Mouse (Mus musculus) midbrain, embryonic 11.5 days (tissue): ENCODE data around the gene Cbx4. TPM values are rescaled to one million over a fixed set of nuclear protein-coding genes. Genes with fewer than 3 reads are reported as not detected.

Source experiments
- ATAC-seq: fragments of 200-750 bp; cut with Nextera tagmentation; 2 replicates; pipeline ENCODE4 v1.8.0; 2017; ENCODE audit warnings: moderate TSS enrichment, moderate library complexity; ENCODE audit not compliant: low FRiP score
- DNase-seq: peaks from one replicate; pipeline ENCODE4 v3.0.0; 2015; ENCODE audit warnings: low spot score; ENCODE audit errors: missing footprints
- H3K27ac ChIP-seq: fragments of 300-500 bp; sonication (generic); 2 replicates; pipeline ENCODE4 v1.5.1; 2014; ENCODE audit warnings: low read depth, low read length
- H3K27me3 ChIP-seq: fragments of 300-500 bp; sonication (generic); 2 replicates; pipeline ENCODE4 v1.6.1; 2014; ENCODE audit warnings: mild to moderate bottlenecking, low read length, moderate library complexity, mixed read lengths; ENCODE audit not compliant: control insufficient read depth, insufficient read depth
- H3K36me3 ChIP-seq: fragments of 300-500 bp; sonication (generic); 2 replicates; pipeline ENCODE4 v1.6.1; 2014; ENCODE audit warnings: mild to moderate bottlenecking, low read length, moderate library complexity, mixed read lengths; ENCODE audit not compliant: control insufficient read depth, insufficient read depth
- H3K4me1 ChIP-seq: fragments of 300-500 bp; sonication (generic); 2 replicates; pipeline ENCODE4 v1.6.1; 2014; ENCODE audit warnings: low read length; ENCODE audit not compliant: control insufficient read depth, insufficient read depth
- H3K4me2 ChIP-seq: fragments of 300-500 bp; sonication (generic); 2 replicates; pipeline ENCODE4 v1.6.1; 2014; ENCODE audit warnings: mild to moderate bottlenecking, moderate library complexity
- H3K4me3 ChIP-seq: fragments of 300-500 bp; sonication (generic); 2 replicates; pipeline ENCODE4 v1.5.1; 2014; ENCODE audit warnings: low read depth, low read length
- H3K9ac ChIP-seq: fragments of 300-500 bp; sonication (generic); 2 replicates; pipeline ENCODE4 v1.6.1; 2014; ENCODE audit warnings: low read length
- H3K9me3 ChIP-seq: fragments of 300-500 bp; sonication (generic); 2 replicates; pipeline ENCODE4 v1.6.1; 2016; ENCODE audit warnings: low read length; ENCODE audit not compliant: control insufficient read depth
- WGBS: fragments of 180-500 bp; shearing (Covaris S2); extraction: QIAGEN DNeasy Blood & Tissue Kit; methylation state at CpG from one replicate; pipeline ENCODE4 v1.1.7; 2014; 5-methylcytosine and 5-hydroxymethylcytosine counted together
- polyA plus RNA-seq: library from polyadenylated mRNA; unstranded; fragments of >200 nt; fragmentation: Nextera tagmentation; extraction: Ambion mirVana; gene quantifications from 2 replicates; pipeline ENCODE4 v1.2.1, GENCODE M21; 2014

Cbx4 gene
- polyA plus RNA-seq, 1 experiment from 2014 or later, result 6.3 TPM

DNA sequence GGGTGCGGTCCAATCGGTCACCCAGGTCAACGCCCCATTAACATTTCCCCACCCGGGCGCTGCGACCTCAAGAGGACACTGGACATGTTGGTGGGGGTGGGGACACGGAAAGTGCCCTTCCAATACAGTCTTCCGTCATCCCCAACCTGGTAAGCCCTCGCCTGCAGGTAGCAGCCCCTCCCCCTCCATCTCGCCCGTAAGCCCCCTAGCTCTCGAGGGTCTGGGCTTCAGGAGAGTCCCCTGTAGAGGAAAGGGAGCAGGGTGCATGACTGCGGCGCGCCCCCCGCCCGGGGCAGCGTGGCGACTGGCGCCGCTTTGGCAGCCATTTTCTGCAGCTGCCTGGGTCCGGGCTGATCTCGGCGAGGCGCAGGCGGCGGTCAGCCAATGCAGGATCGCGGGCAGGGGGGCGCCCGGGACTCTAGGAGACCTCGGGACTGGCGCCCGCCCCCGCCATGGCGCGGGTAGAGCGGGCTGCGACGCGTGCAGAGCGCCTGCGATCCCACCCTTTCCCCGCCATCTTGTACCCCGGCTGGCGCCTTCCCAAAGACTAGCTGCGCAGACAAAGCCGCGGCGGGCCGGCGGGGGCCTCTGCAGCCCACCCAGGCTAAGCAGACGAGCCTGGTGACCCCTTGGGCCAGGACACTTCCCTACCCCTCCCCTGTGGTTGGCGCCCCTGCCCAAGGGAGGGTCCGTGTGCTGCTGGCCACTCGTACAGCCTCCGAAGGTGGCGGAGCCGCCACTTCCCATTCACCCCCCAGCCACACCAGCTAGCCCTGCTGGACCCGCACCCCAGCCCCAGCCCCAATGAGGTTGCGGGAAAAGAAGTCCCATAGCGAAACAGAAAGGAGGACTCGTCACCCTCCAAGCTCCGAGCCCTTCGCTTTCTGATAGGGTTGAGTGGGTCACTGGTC is 29.5 kb downstream of the Cbx4 start:
- Histone ChIP-seq H3K9ac (peak overlapping the region; percentile 99), H3K9me3 (no peaks in the 10 kb centered on the region), H3K4me1 (peaks cover 40% of the 10 kb centered on the region), H3K27me3 (peaks cover 81% of the 10 kb centered on the region), H3K4me2 (peak overlapping the region; percentile 98), H3K36me3 (no peaks in the 10 kb centered on the region), H3K27ac (peak overlapping the region; percentile 44; the same call in 1 of the 2 replicates), H3K4me3 (peak overlapping the region; percentile 54)
- peak; percentile 97 for DNase-seq
- WGBS, result under 1% methylated on average over 62 of the region's 65 CpGs
- peak; percentile 35 for ATAC-seq

DNA sequence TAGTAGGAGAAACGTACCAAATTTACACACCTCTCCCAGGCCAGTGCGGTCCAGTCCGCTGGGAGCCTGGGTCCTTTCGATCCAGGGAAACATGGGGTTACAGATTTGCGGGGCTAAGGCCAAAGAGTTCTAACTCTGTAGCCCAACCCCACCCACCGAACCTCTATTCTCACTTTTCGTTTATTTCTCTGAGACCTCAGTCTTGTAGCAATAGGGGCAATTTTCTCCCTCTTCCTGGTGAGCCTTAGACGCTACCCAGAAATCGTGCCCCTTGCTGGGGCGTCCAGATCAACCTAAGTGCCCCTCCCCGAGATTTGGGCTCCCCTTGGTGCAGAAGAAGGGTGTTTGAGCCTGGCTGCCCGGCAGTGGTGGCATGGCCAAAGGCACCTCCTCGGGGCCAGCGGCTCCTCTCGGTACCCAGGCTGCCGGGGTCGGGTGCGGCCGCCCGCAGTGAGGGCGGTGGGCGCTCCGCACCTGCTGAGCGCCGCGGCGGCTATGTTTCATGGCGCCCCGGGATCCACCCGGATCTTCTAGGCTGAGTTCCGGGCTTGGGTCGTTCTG is 30.4 kb downstream of the Cbx4 start:
- peaks cover 40% of the 10 kb centered on the region for H3K4me1 ChIP-seq
- under 1% methylated on average over 32 of the region's 32 CpGs for WGBS
- H3K27ac ChIP-seq, result no peak overlapping the region
- peak overlapping the region; percentile 98 for H3K4me2 ChIP-seq
- H3K36me3 ChIP-seq, result no peaks in the 10 kb centered on the region
- H3K9me3 ChIP-seq, result no peaks in the 10 kb centered on the region
- ATAC-seq, result no peak
- DNase-seq, result peak; percentile 92
- H3K4me3 ChIP-seq, result peak overlapping the region; percentile 54
- H3K27me3 ChIP-seq, result peaks cover 90% of the 10 kb centered on the region
- peak overlapping the region; percentile 27; the same call in 1 of the 2 replicates for H3K9ac ChIP-seq

DNA sequence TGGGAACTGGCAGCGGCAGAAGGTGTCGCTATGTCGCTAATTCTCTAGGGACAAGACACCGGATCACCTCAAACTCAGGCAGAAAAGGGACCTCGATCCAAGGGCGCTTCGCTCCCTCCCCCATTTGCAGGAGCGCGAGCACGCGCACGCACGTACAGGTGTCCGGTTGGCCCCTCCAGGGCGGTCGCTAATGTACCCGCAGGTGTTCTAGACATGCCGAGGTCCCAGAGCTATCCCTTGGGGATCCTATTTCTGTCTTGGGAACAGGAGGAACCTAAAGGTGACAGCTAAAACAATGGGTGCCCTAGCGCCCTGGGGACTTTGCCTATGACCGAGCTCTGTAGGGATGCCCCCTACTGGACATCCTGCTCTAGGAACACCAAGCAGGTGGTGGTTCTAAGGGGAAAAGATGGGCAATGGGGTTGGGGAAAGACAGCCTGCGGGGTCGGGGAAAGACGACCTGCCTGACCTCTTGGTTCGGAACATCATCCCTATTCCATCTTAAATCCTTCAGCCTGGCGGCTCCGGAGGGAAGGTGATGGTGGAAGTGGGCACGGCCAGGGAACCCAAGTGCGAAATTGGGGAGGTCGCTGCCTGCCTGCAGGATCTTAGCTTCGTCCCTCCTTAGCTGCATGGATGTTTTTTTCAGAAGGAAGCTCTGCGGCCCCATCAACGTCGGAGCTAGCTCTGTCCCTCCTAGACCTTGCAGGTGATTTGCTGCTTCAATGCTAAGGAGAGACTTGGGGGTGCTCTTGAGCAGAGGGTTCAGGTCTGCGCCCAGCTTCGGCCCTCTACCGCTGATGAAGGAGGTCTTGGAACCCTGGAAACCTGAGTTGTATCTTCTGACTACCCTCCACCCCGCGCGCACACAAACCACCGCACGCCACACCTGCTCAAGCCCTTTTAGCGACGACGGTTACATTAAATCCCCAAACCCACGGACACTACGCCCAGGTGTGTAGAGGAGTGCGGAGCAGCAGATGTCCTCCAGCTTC is 31.4 kb downstream of the Cbx4 start:
- no peak overlapping the region; the same call in 1 of the 2 replicates for H3K27ac ChIP-seq
- ATAC-seq, result no peak

DNA sequence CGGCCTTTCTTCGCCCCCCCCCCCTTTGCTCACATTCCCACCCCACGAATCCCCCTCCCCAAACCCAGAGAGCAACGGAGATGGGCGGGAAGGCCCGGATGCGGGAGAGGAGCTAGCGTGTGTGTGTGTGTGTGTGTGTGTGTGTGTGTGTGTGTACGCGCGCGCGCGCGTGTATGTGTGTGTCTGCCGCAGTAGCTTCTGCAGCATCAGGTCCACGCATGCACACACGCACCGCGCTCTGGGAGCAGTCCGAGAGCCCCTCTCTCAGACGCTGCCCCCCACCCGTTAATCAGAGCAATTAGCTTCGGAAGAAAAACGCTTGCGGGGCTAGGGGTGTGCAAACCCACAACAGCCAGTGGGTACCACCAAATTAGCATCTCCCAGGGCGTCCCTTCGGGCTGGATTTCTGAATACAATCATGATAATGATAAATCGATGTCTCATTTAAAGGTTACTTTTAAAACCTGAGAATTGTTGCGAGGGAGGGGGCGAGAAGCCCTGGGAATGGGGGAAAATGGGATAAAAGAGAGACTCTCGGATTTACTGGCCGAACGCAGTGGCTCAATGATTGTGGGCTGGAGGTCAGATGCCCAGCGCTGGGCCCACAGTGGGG is 32.2 kb downstream of the Cbx4 start:
- DNase-seq, result peak; percentile 97
- H3K36me3 ChIP-seq, result no peaks in the 10 kb centered on the region
- H3K9me3 ChIP-seq, result no peaks in the 10 kb centered on the region
- peak overlapping the region; percentile 59; the same call in 1 of the 2 replicates for H3K27ac ChIP-seq
- H3K9ac ChIP-seq, result peak overlapping the region; percentile 49
- WGBS, result 1% methylated on average over 34 of the region's 35 CpGs
- H3K4me1 ChIP-seq, result peaks cover 40% of the 10 kb centered on the region
- H3K27me3 ChIP-seq, result peaks cover 91% of the 10 kb centered on the region
- peak; percentile 25; the same call in 1 of the 2 replicates for ATAC-seq
- H3K4me2 ChIP-seq, result peak overlapping the region; percentile 57
- peak overlapping the region; percentile 29 for H3K4me3 ChIP-seq

More for the DNA sequence above, 31.4 kb downstream of the Cbx4 start:
- H3K4me3 ChIP-seq, result peak overlapping the region; percentile 29
- WGBS, result 3% methylated on average over 47 of the region's 47 CpGs
- peaks cover 40% of the 10 kb centered on the region for H3K4me1 ChIP-seq
- H3K4me2 ChIP-seq, result peak overlapping the region; percentile 57
- H3K9me3 ChIP-seq, result no peaks in the 10 kb centered on the region
- peaks cover 91% of the 10 kb centered on the region for H3K27me3 ChIP-seq
- DNase-seq, result peak; percentile 93
- peak overlapping the region; percentile 49; the same call in 1 of the 2 replicates for H3K9ac ChIP-seq
- H3K36me3 ChIP-seq, result no peaks in the 10 kb centered on the region

DNA sequence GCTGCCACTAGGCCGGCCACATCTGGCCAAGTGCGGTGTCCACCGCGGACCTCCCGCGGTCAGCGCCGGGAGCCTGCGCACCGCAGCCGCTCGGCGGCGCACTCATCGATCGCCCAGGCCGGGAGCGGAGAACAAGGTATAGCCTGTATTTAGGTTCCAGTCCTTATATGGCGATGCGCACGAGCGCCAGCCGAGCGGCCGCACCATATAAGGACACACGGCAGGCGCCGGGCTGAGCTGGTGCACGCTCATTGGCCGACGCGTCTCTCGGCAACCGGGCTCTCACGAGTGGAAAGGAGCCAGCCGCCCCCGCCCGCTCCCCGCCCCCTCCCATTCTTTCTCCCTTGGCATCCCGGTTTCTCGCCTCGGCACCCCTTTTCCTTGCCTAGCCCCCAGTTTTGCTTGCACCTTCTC is 32.8 kb downstream of the Cbx4 start:
- Histone ChIP-seq H3K27me3 (peaks cover 91% of the 10 kb centered on the region), H3K4me3 (peak overlapping the region; percentile 29), H3K4me1 (peaks cover 37% of the 10 kb centered on the region), H3K27ac (no peak overlapping the region; the same call in 1 of the 2 replicates), H3K36me3 (no peaks in the 10 kb centered on the region), H3K9ac (peak overlapping the region; percentile 49), H3K9me3 (no peaks in the 10 kb centered on the region), H3K4me2 (peak overlapping the region; percentile 57)
- 0% methylated on average over 41 of the region's 42 CpGs for WGBS
- DNase-seq (peak; percentile 98), ATAC-seq (peak; percentile 89)

DNA sequence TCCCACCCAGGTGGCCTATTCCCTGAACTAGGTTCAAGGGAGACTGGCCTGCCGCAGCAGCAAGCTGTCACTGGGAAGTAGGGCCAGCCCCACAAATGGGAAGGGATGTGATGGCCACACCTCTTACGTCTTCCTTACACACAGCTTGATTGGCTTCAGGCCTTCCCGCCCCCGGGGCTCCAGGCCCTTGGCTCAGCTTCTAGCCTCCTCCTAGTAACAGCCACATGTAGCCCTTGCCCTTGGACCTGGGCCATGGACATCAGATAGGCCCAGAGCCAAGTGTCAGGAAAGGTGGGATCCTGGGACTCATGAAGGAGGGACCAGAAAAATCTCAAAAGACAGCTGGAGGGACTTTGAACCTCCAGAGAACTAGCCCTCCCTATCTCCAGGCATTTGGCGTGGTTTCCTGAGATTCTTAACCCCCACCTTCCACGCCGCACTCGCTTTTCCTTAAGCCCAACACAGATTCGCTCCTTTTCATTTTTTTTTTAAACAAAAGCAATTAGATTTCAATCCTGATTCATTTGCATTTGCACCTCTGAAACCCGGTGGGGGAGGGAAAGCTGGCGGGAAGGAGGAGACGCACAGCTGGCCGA is 33.3 kb downstream of the Cbx4 start:
- H3K36me3 ChIP-seq, result no peaks in the 10 kb centered on the region
- WGBS, result under 1% methylated on average over 13 of the region's 13 CpGs
- no peak overlapping the region for H3K9ac ChIP-seq
- no peaks in the 10 kb centered on the region for H3K9me3 ChIP-seq
- no peak overlapping the region; the same call in 1 of the 2 replicates for H3K27ac ChIP-seq
- DNase-seq (no peak), ATAC-seq (peak; percentile 19; the same call in 1 of the 2 replicates)
- H3K27me3 ChIP-seq, result peaks cover 91% of the 10 kb centered on the region
- H3K4me3 ChIP-seq, result peak overlapping the region; percentile 29
- H3K4me2 ChIP-seq, result peak overlapping the region; percentile 57
- peaks cover 37% of the 10 kb centered on the region for H3K4me1 ChIP-seq

DNA sequence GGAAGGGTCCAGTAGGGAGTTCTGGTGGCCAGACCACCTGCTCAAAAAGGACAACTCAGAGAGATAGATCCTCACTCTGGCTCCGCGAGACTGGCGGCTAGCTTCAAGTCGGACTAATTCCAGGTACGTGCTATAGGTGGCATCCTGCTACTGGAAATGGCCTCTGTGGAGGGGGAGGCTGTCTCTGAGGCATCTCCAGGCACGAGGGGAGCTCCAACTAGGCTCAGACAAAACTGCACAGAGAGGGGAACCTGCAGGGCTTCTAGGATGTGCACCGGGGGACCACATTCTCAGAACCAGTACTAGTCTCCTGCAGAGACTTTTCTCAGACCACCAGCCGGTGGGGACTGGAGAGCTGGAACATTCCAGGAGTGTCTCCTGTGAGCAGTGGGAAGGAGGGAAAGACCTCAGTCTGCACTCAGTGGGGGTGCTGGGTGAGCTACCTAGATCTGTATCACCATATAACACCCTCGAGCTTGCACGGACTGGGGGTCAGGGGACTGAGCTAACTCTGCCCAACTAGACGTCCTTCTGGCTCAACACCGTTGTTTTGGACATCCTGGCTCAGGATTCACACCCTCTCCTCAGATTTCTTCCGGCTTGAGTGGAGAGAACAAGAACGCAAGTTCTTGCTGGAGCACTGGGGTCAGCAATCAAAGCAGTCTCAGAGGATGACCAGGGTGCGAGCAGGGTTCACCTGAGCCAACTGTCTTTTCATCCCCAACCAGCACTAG is 33.9 kb downstream of the Cbx4 start:
- Histone ChIP-seq H3K9ac (no peak overlapping the region), H3K4me2 (no peak overlapping the region), H3K4me3 (no peak overlapping the region), H3K27ac (no peak overlapping the region), H3K36me3 (no peaks in the 10 kb centered on the region), H3K27me3 (peaks cover 91% of the 10 kb centered on the region), H3K9me3 (no peaks in the 10 kb centered on the region), H3K4me1 (peaks cover 38% of the 10 kb centered on the region)
- ATAC-seq, result no peak
- DNase-seq, result peak; percentile 93
- WGBS, result 3% methylated on average over 15 of the region's 15 CpGs
